Mouse (Mus musculus) heart, embryonic 15.5 days (tissue): ENCODE results near the gene Mki67. TPM values are rescaled to one million over a fixed set of nuclear protein-coding genes. Genes with fewer than 3 reads are reported as not detected.
A peak's percentile ranks its signal among the peaks of the same experiment; 100 is the strongest.
"Not testable (repeated sequence)": the region's sequence is repeated elsewhere in the genome, so short reads cannot be mapped to it uniquely, and the experiment has no call there.

Experiments used
- ATAC-seq: fragments of 200-750 bp; cut with Nextera tagmentation; replicated peaks from 2 replicates; pipeline ENCODE4 v1.8.0; 2017; ENCODE audit warnings: low read depth, moderate TSS enrichment; ENCODE audit not compliant: insufficient number of reproducible peaks, insufficient read depth, low FRiP score
- H3K27ac ChIP-seq: fragments of 300-500 bp; sonication (generic); 2 replicates; pipeline ENCODE4 v1.5.1; 2015; ENCODE audit warnings: mild to moderate bottlenecking, inconsistent platforms
- H3K27me3 ChIP-seq: fragments of 300-500 bp; sonication (generic); 2 replicates; pipeline ENCODE4 v1.6.1; 2015; ENCODE audit warnings: inconsistent platforms
- H3K36me3 ChIP-seq: fragments of 300-500 bp; sonication (generic); 2 replicates; pipeline ENCODE4 v1.6.1; 2015; ENCODE audit warnings: mild to moderate bottlenecking, inconsistent platforms
- H3K4me1 ChIP-seq: fragments of 300-500 bp; sonication (generic); replicated peaks from 2 replicates; pipeline ENCODE4 v1.6.1; 2015; ENCODE audit warnings: inconsistent platforms
- H3K4me2 ChIP-seq: fragments of 300-500 bp; sonication (generic); 2 replicates; pipeline ENCODE4 v1.6.1; 2015; ENCODE audit warnings: inconsistent platforms, mild to moderate bottlenecking, moderate library complexity
- H3K4me3 ChIP-seq: fragments of 300-500 bp; sonication (generic); 2 replicates; pipeline ENCODE4 v1.5.1; 2015; ENCODE audit warnings: mild to moderate bottlenecking, inconsistent platforms
- H3K9ac ChIP-seq: fragments of 300-500 bp; sonication (generic); 2 replicates; pipeline ENCODE4 v1.6.1; 2015; ENCODE audit warnings: mild to moderate bottlenecking, inconsistent platforms
- H3K9me3 ChIP-seq: fragments of 300-500 bp; sonication (generic); replicated peaks from 2 replicates; pipeline ENCODE4 v1.6.1; 2016; ENCODE audit warnings: inconsistent platforms
- WGBS: fragments of 180-500 bp; shearing (Covaris S2); methylation state at CpG from one replicate; pipeline ENCODE4 v1.1.7; 2015; ENCODE audit warnings: mixed read lengths; 5-methylcytosine and 5-hydroxymethylcytosine counted together
- polyA plus RNA-seq: library from polyadenylated mRNA; unstranded; fragments of >200 nt; fragmentation: Nextera tagmentation; extraction: Ambion mirVana; gene quantifications from 2 replicates; pipeline ENCODE4 v1.2.1, GENCODE M21; 2015

Gene Mki67
- polyA plus RNA-seq, 1 experiment from 2014 or later = 20.2 TPM

DNA sequence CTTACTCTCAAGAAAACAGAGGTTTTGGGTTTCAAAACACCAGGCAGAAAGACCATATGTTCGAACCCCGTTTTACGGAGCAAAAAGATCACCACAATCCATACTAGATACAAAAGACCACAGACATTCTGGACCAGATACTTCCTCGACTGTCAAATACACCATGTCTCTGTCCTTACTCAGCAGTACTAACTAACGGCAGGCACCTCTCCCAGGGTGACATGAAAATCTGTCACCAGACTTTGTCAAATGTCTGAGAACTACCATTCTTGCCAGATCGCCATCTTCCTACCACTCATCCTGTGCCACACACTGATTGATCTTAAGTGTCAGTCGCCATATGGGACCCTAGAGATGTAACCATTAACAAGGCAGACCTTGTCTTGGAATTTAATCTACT, 995 bp downstream of the Mki67 start:
- 3% methylated on average over 7 of the region's 7 CpGs for WGBS
- peaks cover 18% of the 10 kb centered on the region for H3K4me1 ChIP-seq
- peak overlapping the region; percentile 83 for H3K4me2 ChIP-seq
- peak overlapping the region; percentile 78; the same call in 1 of the 2 replicates for H3K27ac ChIP-seq
- peak overlapping the region; percentile 97 for H3K4me3 ChIP-seq
- H3K27me3 ChIP-seq = no peaks in the 10 kb centered on the region
- peaks cover 3% of the 10 kb centered on the region; the same call in 1 of the 2 replicates for H3K36me3 ChIP-seq
- ATAC-seq = no peak
- H3K9me3 ChIP-seq = no peaks in the 10 kb centered on the region
- H3K9ac ChIP-seq = peak overlapping the region; percentile 90

DNA sequence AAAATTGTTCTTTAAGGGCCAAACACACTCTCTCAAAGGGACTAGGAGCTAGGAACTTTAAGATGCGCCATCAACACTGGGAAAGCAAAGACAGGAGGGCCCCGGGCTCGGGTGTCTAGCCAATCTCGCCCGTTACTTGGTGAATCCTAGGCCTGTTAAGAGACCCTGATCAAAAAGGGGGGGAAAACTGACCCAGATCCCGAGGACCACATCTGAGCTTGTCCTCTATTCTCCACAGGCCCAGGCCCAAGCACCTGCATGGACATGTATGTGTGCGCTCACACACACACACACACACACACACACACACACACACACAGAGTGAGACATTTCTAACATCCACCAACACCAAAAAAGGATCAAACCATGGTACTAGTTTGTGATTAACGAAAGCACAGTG, 2.8 kb downstream of the Mki67 start:
- H3K36me3 ChIP-seq = peaks cover 19% of the 10 kb centered on the region
- no peaks in the 10 kb centered on the region for H3K9me3 ChIP-seq
- ATAC-seq = no peak
- H3K27me3 ChIP-seq = no peaks in the 10 kb centered on the region
- no peak overlapping the region for H3K9ac ChIP-seq
- WGBS = 75% methylated on average over 8 of the region's 8 CpGs
- no peak overlapping the region for H3K27ac ChIP-seq
- H3K4me1 ChIP-seq = peaks cover 18% of the 10 kb centered on the region
- H3K4me3 ChIP-seq = peak overlapping the region; percentile 14
- H3K4me2 ChIP-seq = peak overlapping the region; percentile 83

DNA sequence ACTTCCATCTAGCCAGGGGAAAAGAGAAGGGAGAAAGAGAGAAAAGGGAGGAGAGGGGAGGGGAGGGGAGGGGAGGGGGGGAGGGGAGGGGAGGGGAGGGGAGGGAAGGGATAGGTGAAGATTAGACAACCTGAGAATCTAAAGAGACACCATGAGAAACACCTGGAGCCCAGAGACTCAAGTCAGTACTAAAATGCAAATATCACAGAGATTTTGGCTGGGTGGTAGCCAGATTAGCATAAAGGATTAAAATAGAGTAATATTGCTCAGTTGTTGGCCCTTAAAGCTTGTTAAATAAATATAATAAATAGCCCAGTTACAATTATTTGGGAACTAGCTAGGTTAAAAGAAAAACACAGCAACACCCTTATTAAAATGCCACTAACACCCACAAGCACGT, 3.6 kb downstream of the Mki67 start:
- H3K4me3 ChIP-seq = no peak overlapping the region
- ATAC-seq = no peak

DNA sequence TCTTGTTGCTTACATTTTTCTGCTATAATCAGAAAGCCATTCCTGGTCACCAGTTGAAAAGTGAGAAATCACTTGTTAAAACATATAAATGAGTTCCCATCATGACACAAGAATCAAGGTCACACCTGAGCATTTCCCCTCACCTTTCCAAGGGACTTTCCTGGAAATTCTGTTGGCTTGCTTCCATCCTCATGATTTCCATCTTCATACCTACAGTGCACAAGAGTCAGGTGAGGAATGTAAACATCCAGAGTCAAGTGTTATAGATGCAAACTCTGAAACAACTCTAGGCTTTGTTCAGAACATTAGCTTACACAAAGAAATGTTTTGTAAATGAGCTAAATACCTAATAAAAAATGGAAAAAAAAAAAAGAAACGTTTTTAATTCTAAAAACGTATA, 5.5 kb downstream of the Mki67 start:
- no peak overlapping the region for H3K4me2 ChIP-seq
- no peaks in the 10 kb centered on the region for H3K27me3 ChIP-seq
- H3K9ac ChIP-seq = no peak overlapping the region
- H3K9me3 ChIP-seq = no peaks in the 10 kb centered on the region
- no peak overlapping the region for H3K4me3 ChIP-seq
- no peak for ATAC-seq
- H3K27ac ChIP-seq = no peak overlapping the region
- peaks cover 43% of the 10 kb centered on the region for H3K36me3 ChIP-seq
- WGBS = 71% methylated on average over 2 of the region's 2 CpGs
- peaks cover 15% of the 10 kb centered on the region for H3K4me1 ChIP-seq

More for the DNA sequence above, 3.6 kb downstream of the Mki67 start:
- Histone ChIP-seq H3K4me1 (peaks cover 18% of the 10 kb centered on the region), H3K27me3 (no peaks in the 10 kb centered on the region), H3K27ac (no peak overlapping the region), H3K36me3 (peaks cover 26% of the 10 kb centered on the region), H3K9me3 (no peaks in the 10 kb centered on the region), H3K9ac (no peak overlapping the region), H3K4me2 (peak overlapping the region; percentile 83)
- 88% methylated on average over 1 of the region's 1 CpGs for WGBS

DNA sequence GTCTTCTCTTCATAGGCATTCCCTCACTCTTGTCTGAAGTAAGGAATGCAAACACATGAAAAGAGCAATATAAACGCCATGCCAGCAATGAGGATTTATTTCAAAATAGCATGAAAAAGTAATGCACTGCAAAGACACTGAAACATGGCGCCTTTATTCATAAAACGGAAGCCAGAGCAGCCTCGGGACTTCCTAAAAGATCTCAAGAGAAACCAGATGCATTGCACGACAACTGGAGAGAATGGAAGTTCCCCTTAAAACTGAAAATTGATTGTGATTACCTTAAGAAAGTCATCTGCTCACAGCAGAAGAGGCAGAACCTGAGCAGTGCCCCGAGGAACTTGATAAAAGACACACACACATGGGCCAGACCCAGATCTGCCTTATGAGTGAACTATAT, 10.4 kb downstream of the Mki67 start:
- 92% methylated on average over 6 of the region's 6 CpGs for WGBS
- no peak overlapping the region for H3K4me3 ChIP-seq
- H3K9ac ChIP-seq = no peak overlapping the region
- H3K9me3 ChIP-seq = no peaks in the 10 kb centered on the region
- no peak overlapping the region for H3K27ac ChIP-seq
- ATAC-seq = no peak
- no peaks in the 10 kb centered on the region for H3K4me1 ChIP-seq
- no peak overlapping the region for H3K4me2 ChIP-seq
- no peaks in the 10 kb centered on the region for H3K27me3 ChIP-seq
- peaks cover 87% of the 10 kb centered on the region for H3K36me3 ChIP-seq

DNA sequence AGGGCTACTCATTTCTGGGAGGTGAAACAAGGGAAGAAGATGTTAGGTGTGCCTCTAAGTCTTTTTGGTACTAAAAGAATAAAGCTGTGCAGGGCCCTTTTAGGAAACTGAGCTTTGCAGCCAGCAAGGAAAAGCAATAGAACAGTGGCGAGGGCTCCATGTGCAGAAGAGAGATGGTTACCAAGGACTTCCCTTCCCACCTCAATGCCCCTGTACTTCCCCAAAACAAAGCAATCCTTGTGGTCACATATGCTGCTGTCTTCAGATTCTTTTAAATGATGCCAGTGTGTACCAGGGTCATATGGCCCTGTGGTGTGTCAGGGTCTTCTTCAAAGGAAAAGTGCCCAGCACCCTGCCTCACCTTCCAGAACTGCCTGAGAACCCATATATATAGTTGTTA, 11.1 kb downstream of the Mki67 start:
- 90% methylated on average over 1 of the region's 1 CpGs for WGBS
- H3K4me3 ChIP-seq = no peak overlapping the region

DNA sequence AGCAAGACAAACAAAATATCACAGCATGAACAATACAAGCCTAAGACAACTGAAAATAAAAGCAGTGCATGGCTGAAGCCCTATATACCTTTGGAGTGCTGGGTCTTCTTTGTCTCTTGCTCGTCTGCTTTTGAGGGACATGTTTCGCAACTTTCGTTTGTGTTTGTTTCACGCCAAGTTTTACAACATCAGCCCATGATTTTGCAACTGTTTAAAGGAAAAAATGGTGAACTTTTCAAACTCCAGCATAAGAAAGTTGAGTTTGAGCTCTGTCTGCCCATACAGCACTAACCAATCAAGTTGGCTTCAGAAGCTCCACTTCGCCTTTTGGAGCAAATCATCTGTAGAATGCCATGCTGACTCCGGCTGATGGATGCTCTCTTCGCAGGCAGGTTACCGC, 11.9 kb downstream of the Mki67 start:
- no peak for ATAC-seq
- no peaks in the 10 kb centered on the region for H3K9me3 ChIP-seq
- peaks cover 4% of the 10 kb centered on the region; the same call in 1 of the 2 replicates for H3K4me1 ChIP-seq
- H3K4me2 ChIP-seq = no peak overlapping the region
- H3K27me3 ChIP-seq = no peaks in the 10 kb centered on the region
- 94% methylated on average over 8 of the region's 8 CpGs for WGBS
- no peak overlapping the region for H3K9ac ChIP-seq
- H3K4me3 ChIP-seq = no peak overlapping the region
- H3K36me3 ChIP-seq = peaks cover 87% of the 10 kb centered on the region
- H3K27ac ChIP-seq = no peak overlapping the region

More for the DNA sequence above, 11.1 kb downstream of the Mki67 start:
- Histone ChIP-seq H3K9me3 (no peaks in the 10 kb centered on the region), H3K27ac (no peak overlapping the region), H3K27me3 (no peaks in the 10 kb centered on the region), H3K9ac (no peak overlapping the region), H3K4me1 (no peaks in the 10 kb centered on the region), H3K4me2 (no peak overlapping the region), H3K36me3 (peaks cover 90% of the 10 kb centered on the region)
- no peak for ATAC-seq

DNA sequence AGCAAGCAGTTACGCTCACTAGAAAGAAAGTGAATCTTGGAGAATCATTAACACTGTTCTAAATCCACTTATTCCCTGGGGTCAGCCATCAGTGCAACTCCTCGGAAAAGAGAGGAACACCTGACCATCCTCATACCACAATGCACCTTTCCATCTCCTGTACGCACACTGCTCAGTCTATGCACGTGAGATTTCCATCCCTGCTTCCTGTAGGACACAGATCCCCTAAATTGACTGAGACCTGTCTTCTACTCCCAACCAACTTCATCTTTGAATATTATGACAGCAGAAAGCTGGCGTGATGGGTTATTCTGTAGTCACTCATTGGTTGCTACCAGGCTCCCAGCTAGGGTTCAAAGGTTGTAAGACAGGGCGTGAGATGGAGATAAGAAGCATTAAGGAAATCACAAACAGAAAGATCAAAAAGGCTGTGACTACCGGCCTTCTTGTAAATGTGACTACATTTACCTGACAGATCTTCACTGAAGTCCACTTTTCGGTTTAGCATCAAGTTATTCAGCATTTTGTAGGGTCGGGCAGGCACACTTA, 12.5 kb downstream of the Mki67 start:
- H3K4me2 ChIP-seq = no peak overlapping the region
- no peak overlapping the region for H3K4me3 ChIP-seq
- H3K27me3 ChIP-seq = no peaks in the 10 kb centered on the region
- peaks cover 9% of the 10 kb centered on the region; the same call in 1 of the 2 replicates for H3K4me1 ChIP-seq
- no peak overlapping the region for H3K27ac ChIP-seq
- no peaks in the 10 kb centered on the region for H3K9me3 ChIP-seq
- ATAC-seq = no peak
- H3K36me3 ChIP-seq = peaks cover 85% of the 10 kb centered on the region
- WGBS = 86% methylated on average over 9 of the region's 9 CpGs
- H3K9ac ChIP-seq = no peak overlapping the region

DNA sequence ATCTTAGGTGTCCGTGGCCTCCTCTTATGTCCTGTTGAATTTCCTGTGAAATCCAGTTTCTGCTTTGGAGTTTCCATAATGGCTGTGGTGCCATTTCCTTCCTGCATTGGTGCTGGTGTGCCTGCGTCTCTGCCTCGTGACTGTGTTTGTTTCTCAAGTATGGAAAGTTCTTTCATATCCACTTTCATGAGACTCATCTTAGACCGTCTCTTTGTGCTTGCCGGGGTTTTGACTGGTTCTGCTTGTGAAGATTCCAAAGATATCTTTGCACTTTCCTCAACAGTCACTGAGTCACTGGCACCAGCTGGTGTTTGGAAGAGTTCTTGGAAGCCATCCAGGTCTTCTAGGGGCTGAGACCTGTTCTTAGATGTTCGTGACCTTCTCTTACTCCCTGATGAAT, 16.8 kb downstream of the Mki67 start:
- peaks cover 20% of the 10 kb centered on the region for H3K4me1 ChIP-seq
- not testable (repeated sequence) for H3K27me3 ChIP-seq, ATAC-seq, H3K9ac ChIP-seq, H3K4me2 ChIP-seq, H3K9me3 ChIP-seq, H3K4me3 ChIP-seq
- H3K27ac ChIP-seq = peak overlapping the region; percentile 18; the same call in 1 of the 2 replicates
- H3K36me3 ChIP-seq = peaks cover 81% of the 10 kb centered on the region
- 39% methylated on average over 6 of the region's 6 CpGs for WGBS

DNA sequence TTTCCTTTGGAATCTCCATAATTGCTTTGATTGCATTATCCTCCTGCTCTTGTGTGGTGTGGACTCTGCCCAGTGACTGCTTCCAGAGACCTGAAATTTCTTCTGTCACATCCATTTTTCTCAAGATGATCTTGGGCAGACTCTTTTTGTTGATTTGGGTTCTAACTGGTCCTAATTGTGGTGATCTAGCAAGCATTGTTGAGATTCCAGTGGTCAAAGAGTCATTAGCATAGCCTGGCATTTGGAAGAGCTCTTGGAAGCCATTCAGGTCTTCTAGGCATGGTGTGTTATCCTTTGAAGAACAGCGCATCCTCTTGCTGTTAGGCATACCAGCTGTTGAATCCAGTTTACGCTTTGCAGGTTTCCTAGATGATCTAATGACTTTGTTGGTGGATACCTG, 17.8 kb downstream of the Mki67 start:
- ATAC-seq = no peak
- Histone ChIP-seq H3K27me3 (no peaks in the 10 kb centered on the region), H3K9ac (no peak overlapping the region), H3K9me3 (no peaks in the 10 kb centered on the region), H3K4me2 (no peak overlapping the region), H3K36me3 (peaks cover 76% of the 10 kb centered on the region), H3K27ac (no peak overlapping the region), H3K4me3 (no peak overlapping the region), H3K4me1 (peaks cover 20% of the 10 kb centered on the region)
- 99% methylated on average over 2 of the region's 2 CpGs for WGBS

DNA sequence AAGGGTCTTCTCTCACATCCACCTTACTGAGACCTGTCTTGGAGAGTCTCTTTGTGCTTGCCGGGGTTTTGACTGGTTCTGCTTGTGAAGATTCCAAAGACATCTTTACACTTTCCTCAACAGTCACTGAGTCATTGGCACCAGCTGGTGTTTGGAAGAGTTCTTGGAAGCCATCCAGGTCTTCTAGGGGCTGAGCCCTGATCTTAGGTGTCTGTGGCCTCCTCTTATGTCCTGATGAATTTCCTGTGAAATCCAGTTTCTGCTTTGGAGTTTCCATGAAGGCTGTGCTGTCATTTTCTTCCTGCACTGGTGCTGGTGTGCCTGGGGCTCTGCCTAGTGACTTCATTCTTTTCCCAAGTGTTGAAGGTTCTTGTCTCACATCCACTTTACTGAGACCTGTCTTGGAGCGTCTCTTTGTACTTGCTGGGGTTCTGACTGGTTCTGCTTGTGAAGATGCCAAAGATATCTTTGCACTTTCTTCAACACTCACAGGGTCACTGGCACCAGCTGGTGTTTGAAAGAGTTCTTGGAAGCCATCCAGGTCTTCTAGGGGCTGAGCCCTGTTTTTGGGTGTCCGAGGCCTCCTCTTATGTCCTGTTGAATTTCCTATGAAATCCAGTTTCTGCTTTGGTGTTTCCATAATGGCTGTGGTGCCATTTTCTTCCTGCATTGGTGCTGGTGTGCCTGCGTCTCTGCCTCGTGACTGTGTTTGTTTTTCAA, 19.0 kb downstream of the Mki67 start:
- not testable (repeated sequence) for H3K9ac ChIP-seq, H3K9me3 ChIP-seq, H3K27me3 ChIP-seq, H3K4me2 ChIP-seq, ATAC-seq, H3K4me3 ChIP-seq
- Histone ChIP-seq H3K4me1 (peaks cover 20% of the 10 kb centered on the region), H3K36me3 (peaks cover 75% of the 10 kb centered on the region), H3K27ac (0 out of 2 replicates have a peak overlapping the region, but pooled peaks have one; percentile 20)
- WGBS = 73% methylated on average over 5 of the region's 5 CpGs

DNA sequence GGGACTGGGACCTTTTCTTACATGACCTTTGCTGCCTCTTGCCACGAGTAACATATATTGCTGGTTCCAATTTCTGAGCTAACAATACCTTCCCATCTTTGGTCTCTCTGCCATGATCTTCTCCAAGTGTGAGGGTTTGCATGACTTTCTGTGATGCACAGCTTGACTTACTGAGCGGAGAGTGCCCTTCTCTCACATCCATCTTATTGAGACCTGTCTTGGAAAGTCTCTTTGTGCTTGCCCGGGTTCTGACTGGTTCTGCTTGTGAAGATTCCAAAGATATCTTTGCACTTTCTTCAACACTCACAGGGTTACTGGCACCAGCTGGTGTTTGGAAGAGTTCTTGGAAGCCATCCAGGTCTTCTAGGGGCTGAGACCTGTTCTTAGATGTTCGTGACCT, 20.0 kb downstream of the Mki67 start:
- 70% methylated on average over 4 of the region's 4 CpGs for WGBS
- peaks cover 75% of the 10 kb centered on the region for H3K36me3 ChIP-seq
- ATAC-seq = no peak
- H3K9ac ChIP-seq = no peak overlapping the region
- H3K27me3 ChIP-seq = no peaks in the 10 kb centered on the region
- H3K4me3 ChIP-seq = no peak overlapping the region
- no peak overlapping the region for H3K4me2 ChIP-seq
- H3K9me3 ChIP-seq = no peaks in the 10 kb centered on the region
- peaks cover 20% of the 10 kb centered on the region for H3K4me1 ChIP-seq
- H3K27ac ChIP-seq = no peak overlapping the region
